Mouse (Mus musculus): ENCODE measurements around the gene Krt33a.

DNA sequence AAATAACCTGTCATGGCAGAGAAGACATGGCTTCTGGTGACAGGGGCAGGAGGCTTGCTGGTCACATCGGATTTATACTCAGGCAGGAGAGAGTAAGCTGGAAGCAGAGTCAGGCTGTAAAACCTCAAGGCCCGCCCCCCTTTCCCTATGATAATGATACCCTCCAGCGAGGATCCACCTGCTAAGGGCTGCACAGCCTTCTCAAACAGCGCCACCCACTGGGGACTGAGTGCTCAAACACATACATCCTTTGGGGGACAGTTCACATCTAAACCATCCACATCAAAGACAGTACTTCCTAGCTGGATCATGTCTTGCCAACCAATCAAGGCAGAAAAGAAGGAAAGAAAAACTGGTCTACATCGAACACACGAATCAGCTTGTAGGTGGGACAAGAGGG, 51.8 kb downstream of the Krt33a start:
- no peak for TF ChIP-seq TCF12 (IDR thresholded peaks at IDR 0.05; ENCODE audit: insufficient read depth, poor library complexity, severe bottlenecking)
- no peak for TF ChIP-seq POLR2A (IDR thresholded peaks at IDR 0.05; ENCODE audit: insufficient read length, low read depth)
- TF ChIP-seq E2F4 (IDR thresholded peaks at IDR 0.05; ENCODE audit: insufficient read depth): no peak
- no peak for TF ChIP-seq USF1 (IDR thresholded peaks at IDR 0.05; ENCODE audit: low read depth)
- TF ChIP-seq POLR2AphosphoS2 (IDR thresholded peaks at IDR 0.05; ENCODE audit: insufficient read length, low read depth): no peak
- no peak for TF ChIP-seq CEBPB (IDR thresholded peaks at IDR 0.05; ENCODE audit: insufficient read depth, poor library complexity, severe bottlenecking)
- no peak for TF ChIP-seq MYOG (IDR thresholded peaks at IDR 0.05; ENCODE audit: control insufficient read depth in 1 of 3, insufficient read depth in 1 of 3, insufficient read length in 2 of 3, low read depth in 2 of 3)
- TF ChIP-seq MYOD1 (IDR thresholded peaks at IDR 0.05; ENCODE audit: control insufficient read depth in 1 of 3, insufficient read length in 2 of 3, low read depth in 2 of 3): no peak
- TF ChIP-seq SRF (IDR thresholded peaks at IDR 0.05; ENCODE audit: control insufficient read depth, insufficient read length, low read depth): no peak
- no peak for TF ChIP-seq MAX (IDR thresholded peaks at IDR 0.05; ENCODE audit: low read depth)
